Mouse (Mus musculus) mammary gland, adult 2 months (tissue): ENCODE data around the gene Tmem156. TPM values are rescaled to one million over a fixed set of nuclear protein-coding genes. Genes with fewer than 3 reads are reported as not detected.

Experiments used
- polyA plus RNA-seq: library from polyadenylated mRNA; depleted of rRNA; stranded (reverse); fragments of >200 nt; gene quantifications from 2 replicates; pipeline ENCODE4 v1.2.3, GENCODE M21; 2012; ENCODE audit warnings: low replicate concordance; rRNA removed

Tmem156 gene
- polyA plus RNA-seq: 0.87 and 1.4 TPM in 2 replicates

GRCm38 (mm10) chr5:65091921-65092320 lies at the start of gene Tmem156:
TSS of gene Tmem156 (minus strand) at chr5:65092132.

GRCm38 (mm10) chr5:65106876-65107772 lies 15.2 kb upstream of the Tmem156 start, which contains the start of gene Klhl5:
TSS of gene Klhl5 (plus strand) at chr5:65107539.

Other genes starting within 250 kb of the Tmem156 start
- gene Tlr1, start 158.6 kb downstream of the Tmem156 start, polyA plus RNA-seq: 12.5 and 14.1 TPM in 2 replicates
- 1.2 and 2.3 TPM in 2 replicates for gene Tlr6, start 132.0 kb downstream of the Tmem156 start, polyA plus RNA-seq
- 22.0 and 30.7 TPM in 2 replicates for gene Fam114a1, start 122.1 kb downstream of the Tmem156 start, polyA plus RNA-seq
- gene Klhl5, start 15.4 kb upstream of the Tmem156 start, polyA plus RNA-seq: 24.5 and 26.8 TPM in 2 replicates
- gene Wdr19, start 107.6 kb upstream of the Tmem156 start, polyA plus RNA-seq: 2.3 and 4.2 TPM in 2 replicates
- gene Rfc1, start 243.5 kb upstream of the Tmem156 start, polyA plus RNA-seq: 10.0 and 14.3 TPM in 2 replicates